Mouse (Mus musculus): ENCODE measurements around the gene Svop. TPM values are rescaled to one million over a fixed set of nuclear protein-coding genes. Genes with fewer than 3 reads are reported as not detected.

The Svop gene
- polyA plus RNA-seq, 1 experiment from 2014 or later = 80.3 TPM

DNA sequence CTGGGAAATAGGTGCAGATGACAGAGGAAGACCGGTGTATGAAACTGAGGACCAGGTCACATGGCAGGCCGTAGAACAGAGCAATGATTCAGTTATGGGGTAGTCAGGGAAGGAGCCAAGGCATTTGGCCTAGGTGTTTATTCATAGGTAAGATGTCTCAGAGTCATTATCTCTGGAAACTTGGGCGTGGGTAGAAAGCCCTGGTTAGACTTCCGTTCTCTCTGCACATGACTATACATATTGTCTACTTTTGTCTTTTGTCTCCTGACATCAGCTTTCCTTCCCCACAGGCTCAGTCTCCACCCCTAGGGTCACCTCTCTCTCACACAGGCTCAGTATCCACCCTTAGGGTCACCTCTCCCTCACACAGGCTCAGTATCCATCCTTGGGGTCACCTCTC lies 47.6 kb downstream of the Svop start:
- no peaks in the 10 kb centered on the region for H3K4me1 ChIP-seq (ENCODE audit: control insufficient read depth, insufficient read depth, low read length)
- no peak for ATAC-seq (ENCODE audit: low read depth)
- no peak overlapping the region for H3K27ac ChIP-seq (ENCODE audit: low read depth, low read length)
- H3K9ac ChIP-seq (replicated peaks; ENCODE audit: low read depth, low read length) = no peak overlapping the region
- no peaks in the 10 kb centered on the region for H3K27me3 ChIP-seq (ENCODE audit: control insufficient read depth, insufficient read depth, low read length)
- WGBS = 87% methylated on average over 4 of the region's 4 CpGs
- no peak overlapping the region for H3K4me3 ChIP-seq (ENCODE audit: low read depth, low read length)
- 0 out of 2 replicates have a peak, but pooled peaks cover 15% of the 10 kb centered on the region for H3K36me3 ChIP-seq (ENCODE audit: control insufficient read depth, insufficient read depth, low read length)
- no peak overlapping the region for H3K4me2 ChIP-seq (ENCODE audit: low read depth, low read length)
- no peaks in the 10 kb centered on the region for H3K9me3 ChIP-seq (ENCODE audit: control insufficient read depth, low read length)

DNA sequence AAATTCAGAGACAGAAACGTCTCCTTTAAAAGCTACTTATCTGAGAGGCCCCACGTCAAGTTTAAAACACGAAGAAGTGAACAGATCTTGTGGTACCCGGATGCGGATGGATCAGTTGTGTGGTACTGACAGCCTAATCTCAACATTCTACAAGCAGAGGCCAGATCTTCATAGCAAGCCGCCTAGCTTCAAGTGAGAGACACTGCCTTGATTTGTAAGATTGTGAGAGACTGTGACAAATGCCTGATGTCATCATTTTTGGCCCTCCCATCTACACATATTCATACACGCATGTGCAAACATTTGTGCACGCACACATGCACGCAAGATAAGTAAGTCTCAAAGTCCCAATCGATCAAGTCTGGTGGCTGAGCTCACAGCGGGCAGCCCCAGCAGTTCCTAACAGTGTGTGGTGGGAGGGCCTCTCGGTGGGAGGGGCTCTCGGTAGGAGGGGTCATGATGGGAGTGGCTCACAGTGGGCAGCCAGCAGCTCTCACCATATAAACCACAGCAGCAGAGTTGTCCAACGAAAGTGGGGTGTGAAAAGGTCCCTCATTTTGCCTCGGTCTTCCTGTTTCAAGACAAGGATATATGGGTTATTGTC lies 49.9 kb downstream of the Svop start:
- WGBS = 20% methylated on average over 15 of the region's 15 CpGs
- ATAC-seq (ENCODE audit: low read depth) = no peak
- H3K36me3 ChIP-seq (ENCODE audit: control insufficient read depth, insufficient read depth, low read length) = 0 out of 2 replicates have a peak, but pooled peaks cover 15% of the 10 kb centered on the region
- no peaks in the 10 kb centered on the region for H3K4me1 ChIP-seq (ENCODE audit: control insufficient read depth, insufficient read depth, low read length)
- H3K27ac ChIP-seq (ENCODE audit: low read depth, low read length) = no peak overlapping the region
- H3K27me3 ChIP-seq (ENCODE audit: control insufficient read depth, insufficient read depth, low read length) = no peaks in the 10 kb centered on the region
- H3K9me3 ChIP-seq (ENCODE audit: control insufficient read depth, low read length) = no peaks in the 10 kb centered on the region
- H3K4me3 ChIP-seq (ENCODE audit: low read depth, low read length) = no peak overlapping the region
- H3K9ac ChIP-seq (replicated peaks; ENCODE audit: low read depth, low read length) = no peak overlapping the region
- no peak overlapping the region for H3K4me2 ChIP-seq (ENCODE audit: low read depth, low read length)

DNA sequence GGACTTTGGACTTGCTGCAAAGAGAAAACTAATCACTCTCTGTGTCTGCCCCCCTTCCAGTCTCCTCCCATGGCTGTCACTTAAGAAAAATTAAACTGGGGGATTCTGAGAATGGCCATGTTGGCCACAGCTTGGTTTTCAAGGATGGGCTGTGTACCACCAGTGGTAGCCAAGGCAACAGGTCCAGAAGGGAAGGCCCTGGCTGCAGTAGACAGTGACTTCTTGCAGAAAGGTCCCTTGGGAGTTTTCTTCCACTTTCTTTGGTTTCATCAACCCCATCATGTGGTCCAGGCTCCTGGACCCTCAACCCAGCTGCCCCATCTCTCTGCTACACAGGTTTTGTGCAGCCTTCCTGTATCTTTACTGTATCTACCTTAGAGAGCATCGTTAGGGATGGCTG lies 50.5 kb downstream of the Svop start:
- H3K36me3 ChIP-seq (ENCODE audit: control insufficient read depth, insufficient read depth, low read length) = 0 out of 2 replicates have a peak, but pooled peaks cover 15% of the 10 kb centered on the region
- H3K9ac ChIP-seq (replicated peaks; ENCODE audit: low read depth, low read length) = no peak overlapping the region
- no peaks in the 10 kb centered on the region for H3K4me1 ChIP-seq (ENCODE audit: control insufficient read depth, insufficient read depth, low read length)
- no peak overlapping the region for H3K27ac ChIP-seq (ENCODE audit: low read depth, low read length)
- H3K9me3 ChIP-seq (ENCODE audit: control insufficient read depth, low read length) = no peaks in the 10 kb centered on the region
- no peak for ATAC-seq (ENCODE audit: low read depth)
- 69% methylated on average over 1 of the region's 1 CpGs for WGBS
- no peak overlapping the region for H3K4me3 ChIP-seq (ENCODE audit: low read depth, low read length)
- no peak overlapping the region for H3K4me2 ChIP-seq (ENCODE audit: low read depth, low read length)
- no peaks in the 10 kb centered on the region for H3K27me3 ChIP-seq (ENCODE audit: control insufficient read depth, insufficient read depth, low read length)

DNA sequence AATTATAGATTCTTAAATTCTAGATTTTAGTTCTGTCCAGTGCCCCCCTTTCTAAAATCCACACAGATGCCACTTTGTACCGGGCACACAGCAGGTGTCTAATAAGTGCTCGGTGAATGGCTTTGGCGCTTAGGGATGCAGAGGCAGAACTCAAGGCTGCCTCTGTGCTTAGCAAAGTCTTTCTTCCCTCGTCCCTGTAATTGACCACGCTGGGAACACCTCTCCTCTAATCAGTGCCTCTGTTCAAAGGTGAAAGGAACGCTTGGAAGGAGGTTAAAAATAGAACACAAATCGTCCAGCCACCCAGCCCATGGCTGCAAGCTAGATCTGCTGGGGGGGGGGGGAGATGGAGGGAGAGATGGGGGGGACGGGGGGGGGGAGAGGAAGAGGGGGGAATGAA lies 50.9 kb downstream of the Svop start:
- Histone ChIP-seq H3K27ac (ENCODE audit: low read depth, low read length) (no peak overlapping the region), H3K9me3 (ENCODE audit: control insufficient read depth, low read length) (no peaks in the 10 kb centered on the region), H3K4me3 (ENCODE audit: low read depth, low read length) (no peak overlapping the region), H3K36me3 (ENCODE audit: control insufficient read depth, insufficient read depth, low read length) (0 out of 2 replicates have a peak, but pooled peaks cover 15% of the 10 kb centered on the region), H3K4me2 (ENCODE audit: low read depth, low read length) (no peak overlapping the region), H3K9ac (replicated peaks; ENCODE audit: low read depth, low read length) (no peak overlapping the region), H3K4me1 (ENCODE audit: control insufficient read depth, insufficient read depth, low read length) (no peaks in the 10 kb centered on the region), H3K27me3 (ENCODE audit: control insufficient read depth, insufficient read depth, low read length) (no peaks in the 10 kb centered on the region)
- 15% methylated on average over 8 of the region's 8 CpGs for WGBS
- ATAC-seq (ENCODE audit: low read depth) = no peak

DNA sequence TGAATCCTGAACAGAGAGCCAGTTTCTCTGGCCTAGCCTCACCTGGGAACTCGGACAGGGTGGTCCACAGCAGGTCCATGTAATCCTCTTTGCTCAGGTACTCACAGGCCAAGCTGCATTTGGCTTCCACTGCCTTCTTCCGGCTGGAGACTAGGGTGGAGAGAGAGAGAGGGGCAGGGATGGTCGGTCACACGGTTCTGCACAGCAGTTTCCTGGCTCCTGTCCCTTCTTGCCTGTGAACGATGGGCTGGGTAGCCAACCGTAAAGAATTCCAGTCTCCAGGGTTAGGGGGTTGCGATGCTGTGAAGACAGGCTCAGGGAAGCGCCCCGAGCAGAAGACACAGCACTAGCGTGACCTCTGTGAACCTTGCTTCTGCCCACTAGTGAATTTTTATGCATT lies 56.3 kb downstream of the Svop start:
- H3K9me3 ChIP-seq (ENCODE audit: control insufficient read depth, low read length) = no peaks in the 10 kb centered on the region
- no peak for ATAC-seq (ENCODE audit: low read depth)
- no peak overlapping the region for H3K4me2 ChIP-seq (ENCODE audit: low read depth, low read length)
- 51% methylated on average over 10 of the region's 10 CpGs for WGBS
- no peak overlapping the region for H3K4me3 ChIP-seq (ENCODE audit: low read depth, low read length)
- H3K27ac ChIP-seq (ENCODE audit: low read depth, low read length) = no peak overlapping the region
- peaks cover 11% of the 10 kb centered on the region; the same call in 1 of the 2 replicates for H3K36me3 ChIP-seq (ENCODE audit: control insufficient read depth, insufficient read depth, low read length)
- no peaks in the 10 kb centered on the region for H3K4me1 ChIP-seq (ENCODE audit: control insufficient read depth, insufficient read depth, low read length)
- no peak overlapping the region for H3K9ac ChIP-seq (replicated peaks; ENCODE audit: low read depth, low read length)
- H3K27me3 ChIP-seq (ENCODE audit: control insufficient read depth, insufficient read depth, low read length) = no peaks in the 10 kb centered on the region

DNA sequence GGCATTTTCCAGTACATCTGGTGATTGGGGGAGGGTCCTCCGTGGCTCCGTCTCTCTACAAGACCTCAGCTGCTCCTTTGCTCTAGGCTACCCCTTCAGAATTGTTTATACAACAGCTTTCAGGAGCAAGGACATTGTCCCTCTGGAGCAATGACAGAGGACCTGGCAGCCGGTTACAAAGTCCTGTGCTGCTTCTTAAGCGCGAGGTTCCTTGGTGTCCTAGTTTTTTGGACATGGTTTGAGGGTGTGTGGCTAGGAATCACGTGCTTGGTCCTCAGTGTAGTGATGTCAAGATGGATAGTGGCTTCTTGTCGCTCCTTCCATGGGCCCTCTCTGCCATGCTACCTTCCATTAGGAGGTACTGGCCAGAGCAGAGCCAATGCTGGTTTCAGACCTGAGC lies 57.0 kb downstream of the Svop start:
- no peak overlapping the region for H3K9ac ChIP-seq (replicated peaks; ENCODE audit: low read depth, low read length)
- H3K27me3 ChIP-seq (ENCODE audit: control insufficient read depth, insufficient read depth, low read length) = no peaks in the 10 kb centered on the region
- ATAC-seq (ENCODE audit: low read depth) = no peak
- no peak overlapping the region for H3K27ac ChIP-seq (ENCODE audit: low read depth, low read length)
- no peak overlapping the region for H3K4me2 ChIP-seq (ENCODE audit: low read depth, low read length)
- 77% methylated on average over 7 of the region's 7 CpGs for WGBS
- no peak overlapping the region for H3K4me3 ChIP-seq (ENCODE audit: low read depth, low read length)
- H3K9me3 ChIP-seq (ENCODE audit: control insufficient read depth, low read length) = no peaks in the 10 kb centered on the region
- H3K36me3 ChIP-seq (ENCODE audit: control insufficient read depth, insufficient read depth, low read length) = peaks cover 11% of the 10 kb centered on the region; the same call in 1 of the 2 replicates
- H3K4me1 ChIP-seq (ENCODE audit: control insufficient read depth, insufficient read depth, low read length) = no peaks in the 10 kb centered on the region

DNA sequence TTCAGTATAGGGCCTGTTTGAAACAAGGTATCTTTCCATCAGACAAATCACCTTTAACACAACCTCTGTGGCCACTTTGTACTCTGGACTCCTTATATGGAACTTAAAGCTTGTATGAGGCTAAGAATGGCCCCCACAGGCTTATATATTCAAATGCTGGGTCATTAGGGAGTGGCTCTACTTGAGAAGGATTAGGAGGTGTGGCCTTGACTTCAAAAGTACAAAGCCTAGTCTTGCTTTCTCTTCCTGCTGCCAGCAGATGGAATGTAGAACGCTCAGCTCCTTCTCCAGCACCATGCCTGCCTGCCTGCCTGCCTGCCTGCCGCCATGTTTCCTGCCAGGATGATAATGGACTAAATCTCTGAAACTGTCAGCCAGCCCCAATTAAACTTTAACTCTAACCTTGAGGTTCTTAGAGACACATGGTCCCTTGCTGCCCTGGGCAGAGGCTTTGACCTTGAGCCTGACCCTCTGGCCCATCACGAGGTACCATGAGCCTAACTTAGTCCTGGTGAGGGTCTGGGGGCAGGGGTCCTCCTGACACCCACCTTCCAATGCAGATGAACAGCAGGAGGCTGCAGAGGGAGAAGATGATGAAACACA lies 59.1 kb downstream of the Svop start:
- Histone ChIP-seq H3K9me3 (ENCODE audit: control insufficient read depth, low read length) (no peaks in the 10 kb centered on the region), H3K4me2 (ENCODE audit: low read depth, low read length) (no peak overlapping the region), H3K27me3 (ENCODE audit: control insufficient read depth, insufficient read depth, low read length) (no peaks in the 10 kb centered on the region), H3K27ac (ENCODE audit: low read depth, low read length) (no peak overlapping the region), H3K4me1 (ENCODE audit: control insufficient read depth, insufficient read depth, low read length) (no peaks in the 10 kb centered on the region), H3K36me3 (ENCODE audit: control insufficient read depth, insufficient read depth, low read length) (peaks cover 11% of the 10 kb centered on the region; the same call in 1 of the 2 replicates), H3K9ac (replicated peaks; ENCODE audit: low read depth, low read length) (no peak overlapping the region), H3K4me3 (ENCODE audit: low read depth, low read length) (no peak overlapping the region)
- 86% methylated on average over 3 of the region's 3 CpGs for WGBS
- no peak for ATAC-seq (ENCODE audit: low read depth)

DNA sequence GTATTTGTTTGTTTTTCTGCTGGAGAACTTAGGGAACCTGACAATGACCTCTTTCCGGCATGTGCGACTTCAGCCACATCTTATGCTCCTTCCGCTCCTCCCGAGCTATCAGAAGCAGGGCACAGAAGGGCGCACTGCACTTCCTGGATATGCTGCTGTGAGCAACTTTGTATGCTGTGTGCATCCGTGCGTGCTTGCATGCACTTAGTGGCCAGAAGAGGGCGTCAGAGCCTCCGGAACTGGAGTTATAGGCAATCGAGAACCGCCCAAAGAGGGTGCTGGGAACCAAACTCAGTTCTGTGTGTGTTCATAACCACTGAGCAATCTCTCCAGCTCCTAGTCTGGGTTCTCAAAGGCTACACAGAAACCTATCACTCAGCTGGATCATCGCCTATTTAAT lies 60.7 kb downstream of the Svop start:
- WGBS = 94% methylated on average over 12 of the region's 12 CpGs
- Histone ChIP-seq H3K4me1 (ENCODE audit: control insufficient read depth, insufficient read depth, low read length) (no peaks in the 10 kb centered on the region), H3K9me3 (ENCODE audit: control insufficient read depth, low read length) (no peaks in the 10 kb centered on the region), H3K36me3 (ENCODE audit: control insufficient read depth, insufficient read depth, low read length) (peaks cover 11% of the 10 kb centered on the region; the same call in 1 of the 2 replicates), H3K4me2 (ENCODE audit: low read depth, low read length) (no peak overlapping the region), H3K4me3 (ENCODE audit: low read depth, low read length) (no peak overlapping the region), H3K9ac (replicated peaks; ENCODE audit: low read depth, low read length) (no peak overlapping the region), H3K27me3 (ENCODE audit: control insufficient read depth, insufficient read depth, low read length) (no peaks in the 10 kb centered on the region), H3K27ac (ENCODE audit: low read depth, low read length) (no peak overlapping the region)
- ATAC-seq (ENCODE audit: low read depth) = no peak

DNA sequence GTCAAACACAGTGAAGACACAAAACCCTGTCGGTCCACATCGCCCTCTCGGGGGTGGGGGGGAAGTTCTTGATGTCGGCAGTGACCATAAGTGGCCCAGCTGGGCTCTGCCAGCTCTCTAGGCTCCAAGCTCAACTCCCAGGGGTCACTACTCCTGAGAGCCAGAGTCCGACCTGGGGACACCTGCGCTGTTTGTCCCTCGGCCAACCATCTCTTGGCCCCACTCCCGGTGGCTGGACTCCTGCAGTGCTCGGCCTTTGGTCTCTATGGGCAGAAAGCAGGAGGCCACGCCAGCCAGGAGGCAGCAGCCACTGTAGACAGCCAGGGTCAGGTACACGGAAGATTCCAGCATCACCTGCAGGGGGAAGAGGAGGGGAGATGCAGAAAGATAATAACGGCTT lies 63.3 kb downstream of the Svop start:
- H3K9me3 ChIP-seq (ENCODE audit: control insufficient read depth, low read length) = no peaks in the 10 kb centered on the region
- no peaks in the 10 kb centered on the region for H3K36me3 ChIP-seq (ENCODE audit: control insufficient read depth, insufficient read depth, low read length)
- H3K4me1 ChIP-seq (ENCODE audit: control insufficient read depth, insufficient read depth, low read length) = no peaks in the 10 kb centered on the region
- no peak overlapping the region for H3K4me3 ChIP-seq (ENCODE audit: low read depth, low read length)
- 89% methylated on average over 12 of the region's 12 CpGs for WGBS
- H3K9ac ChIP-seq (replicated peaks; ENCODE audit: low read depth, low read length) = no peak overlapping the region
- no peak overlapping the region for H3K27ac ChIP-seq (ENCODE audit: low read depth, low read length)
- no peaks in the 10 kb centered on the region for H3K27me3 ChIP-seq (ENCODE audit: control insufficient read depth, insufficient read depth, low read length)
- ATAC-seq (ENCODE audit: low read depth) = no peak
- H3K4me2 ChIP-seq (ENCODE audit: low read depth, low read length) = no peak overlapping the region

All from neural tube, embryonic 14.5 days (tissue).